Mouse (Mus musculus): Measurements from ENCODE around the gene Olfr1396.

GRCm38 (mm10) chr11:49084875-49085274, 29.8 kb downstream of the Olfr1396 start:
- peak; percentile 45; the same call in 1 of the 2 replicates for TF ChIP-seq CTCF (IDR thresholded peaks at IDR 0.05; ENCODE audit: extremely low read depth, insufficient read depth, insufficient read length, insufficient replicate concordance)
- TF ChIP-seq POLR2A (IDR thresholded peaks at IDR 0.05; ENCODE audit: low read depth, low read length), result no peak
